Mouse (Mus musculus) embryonic facial prominence, embryonic 10.5 days (tissue): ENCODE measurements around the gene Colgalt1. TPM values are rescaled to one million over a fixed set of nuclear protein-coding genes. Genes with fewer than 3 reads are reported as not detected.
A peak's percentile ranks its signal among the peaks of the same experiment; 100 is the strongest.

Experiments
- DNase-seq: peaks from one replicate; pipeline ENCODE4 v3.0.0-alpha.2; 2017; ENCODE audit warnings: low spot score
- H3K27ac ChIP-seq: fragments of 300-500 bp; sonication (generic); replicated peaks from 2 replicates; pipeline ENCODE4 v1.5.1; 2016; ENCODE audit warnings: mild to moderate bottlenecking
- H3K27me3 ChIP-seq: fragments of 300-500 bp; sonication (generic); replicated peaks from 2 replicates; pipeline ENCODE4 v1.6.1; 2016; ENCODE audit warnings: low read depth, mild to moderate bottlenecking; ENCODE audit not compliant: poor library complexity, severe bottlenecking
- H3K36me3 ChIP-seq: fragments of 300-500 bp; sonication (generic); replicated peaks from 2 replicates; pipeline ENCODE4 v1.6.1; 2016; ENCODE audit warnings: mild to moderate bottlenecking, moderate library complexity
- H3K4me1 ChIP-seq: fragments of 300-500 bp; sonication (generic); 2 replicates; pipeline ENCODE4 v1.6.1; 2016
- H3K4me3 ChIP-seq: fragments of 300-500 bp; sonication (generic); 2 replicates; pipeline ENCODE4 v1.5.1; 2016; ENCODE audit warnings: mild to moderate bottlenecking, moderate library complexity
- H3K9me3 ChIP-seq: fragments of 300-500 bp; sonication (generic); 2 replicates; pipeline ENCODE4 v1.6.1; 2016; ENCODE audit warnings: mild to moderate bottlenecking
- WGBS: fragments of 180-500 bp; shearing (Covaris S2); methylation state at CpG from one replicate; pipeline ENCODE4 v1.1.7; 2016; 5-methylcytosine and 5-hydroxymethylcytosine counted together
- polyA plus RNA-seq: library from polyadenylated mRNA; unstranded; fragments of >200 nt; fragmentation: Nextera tagmentation; extraction: Ambion mirVana; gene quantifications from 2 replicates; pipeline ENCODE4 v1.2.1, GENCODE M21; 2016

Colgalt1 gene
- polyA plus RNA-seq, 1 experiment from 2014 or later, result 53.7 TPM

GRCm38 (mm10) chr8:71592374-71593170 lies 18.2 kb upstream of the Colgalt1 start:
- Histone ChIP-seq H3K27me3 (peaks cover 16% of the 10 kb centered on the region), H3K9me3 (no peaks in the 10 kb centered on the region), H3K4me3 (peak overlapping the region; percentile 93), H3K36me3 (peaks cover 20% of the 10 kb centered on the region), H3K4me1 (peaks cover 42% of the 10 kb centered on the region), H3K27ac (peak overlapping the region; percentile 97)
- DNase-seq, result no peak
- WGBS, result 5% methylated on average over 60 of the region's 60 CpGs

- 95% methylated on average over 8 of the region's 8 CpGs for WGBS
- Histone ChIP-seq H3K9me3 (no peaks in the 10 kb centered on the region), H3K4me3 (peak overlapping the region; percentile 93; the same call in 1 of the 2 replicates), H3K27me3 (peaks cover 16% of the 10 kb centered on the region), H3K4me1 (peaks cover 42% of the 10 kb centered on the region), H3K27ac (no peak overlapping the region), H3K36me3 (peaks cover 20% of the 10 kb centered on the region)
- DNase-seq, result no peak
Observed at GRCm38 (mm10) chr8:71593556-71594323, 17.1 kb upstream of the Colgalt1 start.

GRCm38 (mm10) chr8:71594324-71594722 lies 16.5 kb upstream of the Colgalt1 start:
- 92% methylated on average over 4 of the region's 4 CpGs for WGBS
- peaks cover 42% of the 10 kb centered on the region for H3K4me1 ChIP-seq

GRCm38 (mm10) chr8:71595862-71596261 lies 14.9 kb upstream of the Colgalt1 start:
- WGBS, result 8% methylated on average over 27 of the region's 27 CpGs
- H3K36me3 ChIP-seq, result peaks cover 25% of the 10 kb centered on the region
- H3K4me3 ChIP-seq, result peak overlapping the region; percentile 31
- peak overlapping the region; percentile 55 for H3K27ac ChIP-seq
- peak; percentile 92 for DNase-seq
- peaks cover 22% of the 10 kb centered on the region for H3K27me3 ChIP-seq
- no peaks in the 10 kb centered on the region for H3K9me3 ChIP-seq
- peaks cover 39% of the 10 kb centered on the region for H3K4me1 ChIP-seq

More at GRCm38 (mm10) chr8:71594324-71594722, 16.5 kb upstream of the Colgalt1 start:
- Histone ChIP-seq H3K4me3 (0 out of 2 replicates have a peak overlapping the region, but pooled peaks have one; percentile 1), H3K27me3 (peaks cover 20% of the 10 kb centered on the region), H3K36me3 (peaks cover 25% of the 10 kb centered on the region), H3K9me3 (no peaks in the 10 kb centered on the region), H3K27ac (no peak overlapping the region)
- DNase-seq, result no peak

- DNase-seq, result no peak
- Histone ChIP-seq H3K9me3 (no peaks in the 10 kb centered on the region), H3K27ac (no peak overlapping the region), H3K27me3 (peaks cover 25% of the 10 kb centered on the region), H3K4me1 (peaks cover 33% of the 10 kb centered on the region), H3K4me3 (0 out of 2 replicates have a peak overlapping the region, but pooled peaks have one; percentile 31), H3K36me3 (peaks cover 25% of the 10 kb centered on the region)
- WGBS, result 58% methylated on average over 6 of the region's 6 CpGs
Observed at GRCm38 (mm10) chr8:71596384-71596783, 14.4 kb upstream of the Colgalt1 start.

GRCm38 (mm10) chr8:71596798-71597197 lies 14.0 kb upstream of the Colgalt1 start:
- Histone ChIP-seq H3K9me3 (no peaks in the 10 kb centered on the region), H3K27me3 (peaks cover 29% of the 10 kb centered on the region), H3K36me3 (peaks cover 25% of the 10 kb centered on the region), H3K4me1 (peaks cover 33% of the 10 kb centered on the region), H3K27ac (no peak overlapping the region), H3K4me3 (no peak overlapping the region)
- no peak for DNase-seq
- WGBS, result 87% methylated on average over 4 of the region's 4 CpGs

GRCm38 (mm10) chr8:71597451-71597850 lies 13.3 kb upstream of the Colgalt1 start, which contains the start of gene Fam129c:
Fam129c (plus strand) TSS chr8:71597648.
- Histone ChIP-seq H3K36me3 (peaks cover 25% of the 10 kb centered on the region), H3K27ac (no peak within 1 kb of the TSS), H3K4me1 (peaks cover 39% of the 10 kb centered on the region), H3K27me3 (peaks cover 35% of the 10 kb centered on the region), H3K9me3 (no peaks in the 10 kb centered on the region), H3K4me3 (no peak within 1 kb of the TSS)
- no peak for DNase-seq
- WGBS, result 85% methylated on average over 3 of the region's 3 CpGs

- Histone ChIP-seq H3K4me3 (no peak overlapping the region), H3K27ac (no peak overlapping the region), H3K36me3 (peaks cover 25% of the 10 kb centered on the region), H3K27me3 (peaks cover 44% of the 10 kb centered on the region), H3K9me3 (no peaks in the 10 kb centered on the region), H3K4me1 (peaks cover 39% of the 10 kb centered on the region)
- no peak for DNase-seq
Observed at GRCm38 (mm10) chr8:71598375-71598774, 12.4 kb upstream of the Colgalt1 start.

GRCm38 (mm10) chr8:71598841-71599240 lies 12.0 kb upstream of the Colgalt1 start:
- Histone ChIP-seq H3K27ac (no peak overlapping the region), H3K9me3 (no peaks in the 10 kb centered on the region), H3K4me3 (no peak overlapping the region), H3K27me3 (peaks cover 49% of the 10 kb centered on the region), H3K36me3 (peaks cover 20% of the 10 kb centered on the region), H3K4me1 (peaks cover 39% of the 10 kb centered on the region)
- WGBS, result 91% methylated on average over 5 of the region's 5 CpGs
- DNase-seq, result no peak

GRCm38 (mm10) chr8:71601939-71602665 lies 8.7 kb upstream of the Colgalt1 start:
- Histone ChIP-seq H3K4me1 (peaks cover 24% of the 10 kb centered on the region), H3K4me3 (peak overlapping the region; percentile 58), H3K27ac (peak overlapping the region; percentile 55), H3K27me3 (peaks cover 63% of the 10 kb centered on the region), H3K36me3 (peaks cover 5% of the 10 kb centered on the region; the same call in 1 of the 2 replicates), H3K9me3 (no peaks in the 10 kb centered on the region)
- 3% methylated on average over 65 of the region's 65 CpGs for WGBS
- peak; percentile 60 for DNase-seq

- peaks cover 24% of the 10 kb centered on the region for H3K4me1 ChIP-seq
- 1% methylated on average over 32 of the region's 32 CpGs for WGBS
- no peaks in the 10 kb centered on the region for H3K9me3 ChIP-seq
- peaks cover 5% of the 10 kb centered on the region; the same call in 1 of the 2 replicates for H3K36me3 ChIP-seq
- peaks cover 63% of the 10 kb centered on the region for H3K27me3 ChIP-seq
- H3K4me3 ChIP-seq, result peak overlapping the region; percentile 58
- peak overlapping the region; percentile 55 for H3K27ac ChIP-seq
- peak; percentile 90 for DNase-seq
Observed at GRCm38 (mm10) chr8:71602666-71603334, 8.0 kb upstream of the Colgalt1 start.
